Mouse (Mus musculus) frontal cortex, postnatal 14 days (tissue): ENCODE results near the gene Mtmr2.

ENCODE experiments used
- DNase-seq, 2 experiments: peaks; one replicate each; pipeline ENCODE4 v3.0.0; 2022; ENCODE audit warnings: low spot score in 2 of 2

Mtmr2 gene

DNA sequence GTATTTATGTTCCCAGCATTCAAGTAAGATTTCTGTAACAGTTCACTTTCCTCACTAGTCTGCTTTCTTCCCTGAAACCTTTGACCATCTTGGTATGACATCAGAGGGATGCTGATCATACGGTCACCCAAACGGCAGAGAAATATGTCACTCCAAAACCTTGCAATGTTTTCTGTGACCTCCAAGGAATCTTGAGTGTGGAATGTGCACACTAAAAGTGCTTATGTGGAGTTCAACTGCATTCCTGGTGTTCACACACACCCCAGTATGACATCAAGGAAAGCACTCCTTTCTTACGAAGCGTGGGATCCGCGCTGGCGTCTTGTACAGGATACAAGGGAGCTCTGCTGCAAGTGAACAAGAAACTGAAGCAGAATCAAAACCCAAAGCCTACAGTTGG, 58.6 kb downstream of the Mtmr2 start:
- DNase-seq: no peak

- no peak for DNase-seq
Observed at GRCm38 (mm10) chr9:13807657-13808056, 59.4 kb downstream of the Mtmr2 start.

DNA sequence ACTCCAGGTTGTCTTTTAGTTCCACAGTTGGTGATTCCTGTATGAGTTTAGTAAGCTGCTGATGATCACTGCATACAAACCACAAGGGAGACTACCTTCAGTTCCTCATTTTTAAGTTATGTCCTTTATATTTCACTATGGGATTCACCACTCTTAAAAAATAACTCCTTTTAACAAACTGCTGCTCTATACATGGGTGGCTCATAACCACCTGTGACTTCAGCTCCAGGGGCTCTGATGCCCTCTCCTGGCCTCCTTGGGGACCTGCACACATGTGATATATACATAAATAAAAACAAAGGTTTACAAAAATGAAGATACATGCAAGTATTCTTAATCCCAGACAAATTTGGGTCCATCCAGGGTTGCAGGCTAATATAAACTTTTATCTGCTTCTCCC, 61.7 kb downstream of the Mtmr2 start:
- DNase-seq: no peak

- DNase-seq: no peak
Observed at GRCm38 (mm10) chr9:13818369-13818768, 70.2 kb downstream of the Mtmr2 start.

- DNase-seq: no peak
Observed at GRCm38 (mm10) chr9:13820774-13821173, 72.6 kb downstream of the Mtmr2 start.

- no peak for DNase-seq
Observed at GRCm38 (mm10) chr9:13825896-13826295, 77.7 kb downstream of the Mtmr2 start.

- DNase-seq: peak in 1 of 2 experiments; percentile 61
Observed at GRCm38 (mm10) chr9:13826391-13826805, 78.2 kb downstream of the Mtmr2 start.

DNA sequence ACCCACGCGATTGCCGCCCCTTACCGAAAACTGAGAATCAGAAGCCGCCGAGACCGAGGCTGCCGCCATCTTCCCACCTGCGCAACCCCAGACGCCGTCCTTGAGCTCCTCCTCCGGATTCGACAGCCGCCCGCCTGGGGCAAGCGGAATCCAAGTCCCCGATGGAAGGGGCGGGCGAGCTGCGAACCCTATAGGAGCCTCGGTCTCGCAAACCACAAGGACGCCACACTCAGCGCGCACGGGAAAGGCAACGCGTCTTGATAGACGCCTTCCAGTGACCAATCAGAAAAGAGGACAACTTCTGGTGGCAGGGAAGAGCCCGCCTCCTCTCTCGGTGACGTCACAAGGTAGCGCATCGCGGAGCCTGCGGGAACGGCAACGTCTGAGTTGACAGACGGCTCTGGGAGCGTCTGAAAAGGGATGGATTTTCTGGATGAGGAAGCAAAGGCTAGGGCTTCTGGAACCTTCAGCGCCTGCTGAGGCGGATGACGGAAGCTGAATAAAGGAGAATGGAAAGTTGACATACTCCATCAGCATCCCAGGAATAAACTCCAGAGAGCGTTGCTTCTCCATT, 78.7 kb downstream of the Mtmr2 start, which contains the start of gene Cep57:
TSS of gene Cep57 (minus strand) at position 276 of the 574 bp plus-strand sequence.
- peak; percentile 96 to 97 for DNase-seq

- DNase-seq: peak; percentile 100
Observed at GRCm38 (mm10) chr9:13827406-13828086, 79.3 kb downstream of the Mtmr2 start, which contains the start of gene Fam76b. Gene Fam76b, plus strand, starts transcription at chr9:13827716.

GRCm38 (mm10) chr9:13828087-13828441, 79.9 kb downstream of the Mtmr2 start:
- no peak for DNase-seq

DNA sequence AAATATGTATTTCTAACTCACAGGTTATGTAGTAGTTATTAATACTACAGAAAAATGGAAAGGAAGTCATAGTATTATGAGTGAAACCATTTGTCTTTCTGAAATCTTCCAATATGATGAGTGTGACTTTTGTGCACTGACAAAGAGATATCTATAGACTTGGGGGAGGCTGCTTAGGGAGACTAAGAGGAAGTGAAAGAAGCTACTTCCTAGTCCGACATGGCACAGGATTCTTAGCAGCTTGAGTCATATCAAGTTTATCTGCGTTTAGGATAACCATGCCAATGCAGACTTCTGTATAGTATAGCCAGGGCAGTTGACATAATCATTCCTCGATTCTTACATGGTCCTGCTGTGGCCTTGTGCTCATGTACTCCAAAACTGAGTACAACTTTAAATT, 87.0 kb downstream of the Mtmr2 start:
- DNase-seq: no peak

DNA sequence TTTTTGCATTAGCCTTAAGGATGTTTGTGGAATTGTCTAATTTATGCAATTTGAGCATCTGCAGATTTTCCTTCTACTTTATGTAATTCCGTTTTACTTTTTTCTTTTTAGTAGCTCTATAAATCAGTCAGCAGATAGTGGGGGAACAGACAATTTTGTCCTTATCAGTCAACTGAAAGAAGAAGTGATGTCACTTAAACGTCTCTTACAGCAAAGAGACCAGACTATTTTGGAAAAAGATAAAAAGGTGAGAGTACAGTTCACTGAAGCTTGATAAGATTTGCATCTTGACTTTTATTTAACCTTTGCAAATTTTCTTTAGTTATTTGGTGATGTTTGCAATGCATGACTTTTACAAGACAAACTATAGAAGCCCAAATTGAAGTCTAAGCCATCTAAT, 88.5 kb downstream of the Mtmr2 start:
- no peak for DNase-seq

DNA sequence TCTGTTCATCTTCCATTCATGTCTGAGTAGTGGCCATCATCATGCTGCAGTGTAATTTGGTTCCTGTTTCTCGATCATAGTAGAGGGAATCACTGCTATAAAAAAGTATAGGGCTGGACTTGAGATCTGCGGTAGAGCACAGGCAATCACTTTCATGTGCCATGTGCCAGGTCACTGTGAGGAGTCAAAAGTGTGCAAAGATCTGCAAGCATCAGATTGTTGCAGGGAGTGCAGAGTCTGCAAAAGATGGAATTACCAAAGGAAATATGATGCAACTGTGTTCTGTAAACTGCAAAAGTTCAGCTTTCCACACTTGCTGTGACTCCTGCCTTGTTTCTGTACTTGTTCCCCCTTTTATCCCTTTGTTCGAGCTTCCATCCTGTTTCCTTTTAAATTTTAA, 99.4 kb downstream of the Mtmr2 start:
- no peak for DNase-seq

- peak in 1 of 2 experiments; percentile 16 for DNase-seq
Observed at GRCm38 (mm10) chr9:13848481-13849480, 100.6 kb downstream of the Mtmr2 start.

DNA sequence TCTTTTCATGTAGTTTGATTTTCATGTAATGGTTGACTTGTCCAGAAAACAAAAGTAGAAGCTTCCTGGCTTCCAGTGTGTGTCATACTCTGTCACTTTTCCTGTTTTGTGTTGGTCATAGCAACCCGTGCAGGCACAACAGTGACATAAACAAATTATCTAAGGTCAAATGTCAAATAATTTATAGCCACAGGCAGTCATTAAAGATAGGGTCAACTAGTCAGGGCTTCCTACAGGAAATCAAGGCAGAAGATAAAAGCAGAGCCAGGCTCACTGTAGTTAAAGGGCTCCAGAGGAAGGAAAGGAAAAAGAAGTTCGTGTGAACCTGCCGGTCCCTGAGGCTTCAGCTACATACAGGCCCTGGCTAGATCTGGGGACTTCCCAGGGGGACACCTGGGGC, 105.7 kb downstream of the Mtmr2 start:
- no peak for DNase-seq
